Mouse (Mus musculus): ENCODE measurements around the gene Sipa1l2.

GRCm38 (mm10) chr8:125522151-125522550, 47.5 kb downstream of the Sipa1l2 start:
- TF ChIP-seq CTCF (IDR thresholded peaks at IDR 0.05; ENCODE audit: low read depth, low read length) (no peak), GATA1 (IDR thresholded peaks at IDR 0.05; ENCODE audit: borderline replicate concordance, low read length) (no peak)
